Mouse (Mus musculus) heart, adult 2 months (tissue): ENCODE measurements around the gene Olfr484.

Experiments
- CTCF ChIP-seq: fragments of 200-600 bp; IDR thresholded peaks from 2 replicates; pipeline ENCODE4 v1.8.1; 2022; ENCODE audit warnings: antibody characterized with exemption, mild to moderate bottlenecking, moderate library complexity
- POLR2A ChIP-seq: fragments of 200-500 bp; IDR thresholded peaks from 2 replicates; pipeline ENCODE4 v1.6.1; 2011; ENCODE audit warnings: mild to moderate bottlenecking, low read depth, low read length, control low read depth; ENCODE audit not compliant: insufficient read depth

DNA sequence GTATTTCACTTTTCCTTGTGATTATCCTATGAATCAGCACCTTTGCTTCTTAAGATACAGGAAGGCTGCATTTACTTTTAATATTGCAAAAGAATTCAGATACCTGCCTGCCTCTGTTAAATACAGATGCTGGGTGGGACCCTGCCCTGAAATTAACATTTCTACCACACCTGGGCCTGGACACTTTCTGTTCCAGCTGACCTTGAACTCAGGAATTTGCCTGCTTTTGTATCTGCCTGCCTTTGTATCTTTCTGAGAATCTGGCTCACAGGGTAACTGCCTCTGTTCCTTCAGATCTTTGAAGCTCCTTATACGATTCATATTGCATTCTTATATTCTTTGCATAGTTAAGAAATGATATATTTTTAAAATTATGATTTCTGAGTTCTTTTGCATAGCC lies 5.8 kb downstream of the Olfr484 start:
- TF ChIP-seq POLR2A (no peak), CTCF (no peak)
